Mouse (Mus musculus) bone marrow macrophage, adult 2 months (primary cell): ENCODE results near the gene Aars.

ENCODE experiments used
- CTCF ChIP-seq: IDR thresholded peaks from 2 replicates; pipeline ENCODE4 v1.5.1; 2012; ENCODE audit warnings: low read depth, mild to moderate bottlenecking, low read length, moderate library complexity
- POLR2A ChIP-seq: IDR thresholded peaks from 2 replicates; pipeline ENCODE4 v1.6.1; 2012; ENCODE audit warnings: mild to moderate bottlenecking, low read depth, low read length, borderline replicate concordance

- TF ChIP-seq CTCF (no peak), POLR2A (no peak)
Observed at GRCm38 (mm10) chr8:111033482-111034215, 705 bp downstream of the Aars start.
